Mouse (Mus musculus) left cerebral cortex, postnatal 25 days (tissue): ENCODE results near the gene Zfp91. TPM values are rescaled to one million over a fixed set of nuclear protein-coding genes. Genes with fewer than 3 reads are reported as not detected.
A peak's percentile ranks its signal among the peaks of the same experiment; 100 is the strongest.

Experiments
- DNase-seq, 2 experiments: peaks; one replicate each; pipeline ENCODE4 v3.0.0; 2022; ENCODE audit warnings: low spot score in 2 of 2, mixed read lengths in 1 of 2
- intact Hi-C: fragments of 180-260 bp; cut with DNase I; formaldehyde crosslinking; loops from one replicate; pipeline ENCODE4 v1.15.1; 2025
- total RNA-seq, 2 experiments: library from RNA; stranded (reverse); gene quantifications; 2 replicates each; pipeline ENCODE4 v1.2.3; 2021

Zfp91 gene
- total RNA-seq: 10 to 100 TPM; 94.5 to 98.0 TPM

DNA sequence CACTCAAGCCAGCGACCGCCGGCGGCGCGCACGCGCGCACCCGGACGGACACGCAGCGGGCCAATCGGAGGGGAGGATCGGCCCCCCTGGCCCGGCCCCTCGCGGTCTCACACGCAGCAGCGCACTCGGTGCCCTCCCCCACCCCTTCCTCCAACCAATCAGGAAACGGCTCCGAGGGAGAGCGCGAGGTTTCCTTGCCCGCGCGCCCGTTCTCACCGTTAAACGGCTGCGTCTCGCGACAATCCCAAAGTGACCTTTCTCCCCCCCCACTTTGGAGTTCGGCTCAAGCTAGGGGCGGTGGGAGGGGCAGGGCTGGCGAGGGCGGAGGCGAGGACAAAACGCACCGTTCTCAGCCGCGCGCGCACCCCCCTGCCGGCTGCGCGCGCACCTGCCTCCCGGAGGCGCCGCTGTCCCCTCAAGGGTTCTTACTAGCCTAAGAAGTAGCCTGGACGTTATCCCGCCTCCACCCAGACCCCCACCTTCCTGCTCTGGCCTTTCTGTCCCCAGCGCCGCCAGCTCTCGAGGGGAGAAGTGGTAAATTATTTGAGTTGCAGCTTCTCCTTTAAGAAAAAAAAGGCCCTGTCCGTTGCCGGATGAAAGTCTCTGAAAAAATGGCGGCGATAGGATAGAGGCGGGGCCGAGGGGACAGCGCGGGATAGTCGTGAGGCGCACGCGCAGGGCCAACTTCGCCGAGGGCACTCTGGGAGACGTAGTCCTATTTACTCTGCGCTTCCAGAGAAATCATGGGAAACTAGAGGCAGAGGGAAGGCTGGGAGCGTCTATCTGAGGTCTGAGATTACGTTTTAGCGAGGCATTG lies at the start of gene Zfp91, which contains the start of gene Lpxn:
Zfp91 (minus strand) TSS at position 616 of the 817 bp plus-strand sequence.
Lpxn (plus strand) TSS at position 683 of the 817 bp plus-strand sequence.
- intact Hi-C loops: loop anchor here (2.0 to 5.0 kb wide), 3 partner anchors 198 to 293 kb away; partner anchors contain the start of genes Dtx4 and Gm4952
- peak; percentile 96 to 99 for DNase-seq

DNA sequence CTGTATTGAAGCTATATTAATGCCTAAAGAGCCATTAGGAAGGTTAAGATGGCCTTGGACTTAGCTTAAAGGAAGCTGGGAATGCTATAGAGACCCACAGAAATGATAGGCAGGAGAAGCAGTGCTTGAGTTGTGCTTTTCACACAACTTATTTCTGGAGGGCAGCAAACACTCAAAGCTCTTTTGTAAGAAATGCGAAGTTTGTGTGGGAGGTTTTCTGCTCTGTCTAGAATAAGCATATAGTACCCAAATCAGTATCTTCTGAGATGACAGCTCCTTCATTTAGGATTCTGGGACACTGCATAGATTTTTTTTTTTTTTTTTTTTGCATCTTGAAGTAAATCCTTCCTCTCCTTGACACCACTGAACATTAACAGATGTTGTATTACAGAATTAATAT lies 42.6 kb upstream of the Zfp91 start:
- intact Hi-C loops: no loop called here
- peak in 1 of 2 experiments; percentile 60 for DNase-seq

DNA sequence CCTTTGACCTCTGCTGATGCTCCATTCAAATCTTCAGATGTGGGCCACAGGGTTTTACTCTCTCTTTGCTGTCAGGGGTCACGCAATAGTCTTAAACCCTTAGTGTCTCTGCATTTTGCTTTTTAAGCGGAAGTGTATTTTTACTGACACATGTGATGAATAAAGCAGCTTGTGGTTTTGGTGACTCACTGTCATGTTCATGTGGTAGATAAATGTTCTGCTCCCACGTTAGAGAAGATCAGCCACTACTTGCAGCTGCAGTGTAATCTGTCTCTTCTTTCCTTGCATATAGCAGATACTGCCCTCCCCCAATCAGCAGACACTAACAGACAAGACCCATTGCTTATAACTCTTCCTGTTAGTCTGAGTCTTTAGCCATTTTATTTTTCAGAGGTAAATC lies 37.7 kb upstream of the Zfp91 start:
- intact Hi-C loops: no loop called here
- peak; percentile 3 to 62 for DNase-seq

DNA sequence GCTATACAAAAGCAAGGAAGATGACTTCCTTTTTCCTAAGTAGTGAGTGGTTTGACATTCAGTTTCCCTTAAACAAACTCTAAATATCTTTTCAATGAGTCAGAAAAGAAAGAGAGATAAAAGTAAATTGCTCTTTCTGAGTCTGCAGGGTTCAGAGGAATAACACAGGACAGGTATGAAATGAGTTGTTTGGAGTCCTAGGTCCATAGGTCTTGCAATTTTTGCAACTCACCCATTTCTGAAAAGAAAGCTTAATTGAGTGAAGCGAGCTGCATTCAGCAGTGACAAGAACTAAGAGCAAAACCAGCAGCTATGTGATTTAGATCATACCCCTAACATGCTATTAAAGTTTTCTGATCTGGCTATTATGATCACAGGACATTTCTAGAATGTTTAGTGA lies 35.6 kb upstream of the Zfp91 start:
- no peak for DNase-seq
- intact Hi-C loops: no loop called here

- DNase-seq: no peak
- intact Hi-C loops: no loop called here
These were observed 35.0 kb upstream of the Zfp91 start for GRCm38 (mm10) chr19:12830823-12831430.

DNA sequence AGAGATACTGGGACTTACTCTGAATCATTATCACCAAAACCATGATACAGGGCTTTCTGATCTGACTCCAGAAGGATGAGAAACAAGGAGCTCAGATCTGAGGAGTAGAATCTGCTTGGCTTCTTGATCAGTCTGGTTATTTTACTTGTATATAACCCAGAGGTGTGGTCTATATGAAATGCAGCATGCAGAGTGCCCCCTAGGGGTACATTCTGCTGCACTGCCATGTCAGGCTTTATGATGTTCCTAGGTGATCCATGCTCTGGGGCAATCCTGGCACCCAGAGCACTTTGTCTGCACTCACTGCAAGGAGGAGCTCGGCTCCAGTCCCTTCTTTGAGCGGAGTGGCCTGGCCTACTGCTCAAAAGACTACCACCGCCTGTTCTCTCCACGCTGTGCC lies 28.6 kb upstream of the Zfp91 start:
- no peak for DNase-seq
- intact Hi-C loops: no loop called here

DNA sequence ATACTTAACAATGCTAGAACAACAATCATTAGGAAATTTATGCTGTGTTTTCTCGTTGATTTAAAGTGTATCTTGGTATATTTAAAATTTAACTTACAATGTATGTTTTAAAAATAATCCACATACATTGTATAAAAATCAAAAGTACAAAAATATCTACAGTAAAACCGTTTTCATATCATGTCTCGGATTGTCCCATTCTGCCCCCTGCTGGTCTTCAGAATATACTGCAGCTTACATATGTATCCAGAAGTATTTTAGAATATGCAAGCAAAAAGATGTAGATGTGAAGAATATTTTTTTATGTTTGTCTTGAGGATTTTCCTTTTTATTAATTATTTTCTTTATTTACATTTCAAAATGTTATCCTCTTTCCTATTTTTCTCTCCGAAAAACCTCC lies 24.5 kb upstream of the Zfp91 start:
- DNase-seq: peak; percentile 19 to 32
- intact Hi-C loops: no loop called here

- intact Hi-C loops: loop anchor here (5.0 kb wide), 1 partner anchor 301 kb away; no protein-coding TSS in a partner anchor
- DNase-seq: no peak
These were observed 22.6 kb upstream of the Zfp91 start for GRCm38 (mm10) chr19:12818507-12818906.

GRCm38 (mm10) chr19:12813883-12814282 lies 18.0 kb upstream of the Zfp91 start:
- DNase-seq: no peak

DNA sequence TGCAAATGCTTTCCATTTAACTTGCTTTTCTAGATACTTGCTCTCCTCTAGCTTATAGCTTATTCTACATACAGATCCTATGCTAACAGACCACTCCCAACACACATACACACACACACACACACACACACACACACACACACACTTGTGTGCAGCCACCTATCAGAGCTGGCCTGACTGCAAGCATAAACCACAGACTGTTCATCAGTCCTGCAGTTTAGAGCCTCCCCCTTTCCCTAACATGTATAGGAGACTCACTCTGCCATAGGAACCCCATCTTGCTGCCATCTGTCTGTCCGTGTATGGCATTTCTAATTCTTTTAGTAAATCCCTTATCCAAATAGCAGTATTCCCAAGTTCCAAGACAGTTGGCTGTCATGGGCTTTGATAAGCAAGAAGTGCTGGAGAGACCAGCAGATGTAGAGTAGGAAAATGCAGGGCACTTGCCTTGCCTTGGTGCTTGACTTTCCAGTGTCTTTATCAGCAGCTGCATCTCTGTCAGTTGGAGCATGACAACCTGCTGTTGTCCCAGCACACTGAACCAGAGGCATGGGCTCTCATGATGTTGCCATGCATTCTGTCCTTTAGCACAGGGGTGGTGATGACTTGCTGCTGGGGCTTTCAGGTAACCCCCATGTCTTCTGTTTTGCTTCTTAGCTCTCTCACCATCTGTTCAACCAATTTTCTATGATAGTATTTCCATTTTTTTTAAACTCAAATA lies 16.9 kb upstream of the Zfp91 start:
- no peak for DNase-seq
- intact Hi-C loops: no loop called here

More at GRCm38 (mm10) chr19:12813883-12814282, 18.0 kb upstream of the Zfp91 start:
- intact Hi-C loops: no loop called here

DNA sequence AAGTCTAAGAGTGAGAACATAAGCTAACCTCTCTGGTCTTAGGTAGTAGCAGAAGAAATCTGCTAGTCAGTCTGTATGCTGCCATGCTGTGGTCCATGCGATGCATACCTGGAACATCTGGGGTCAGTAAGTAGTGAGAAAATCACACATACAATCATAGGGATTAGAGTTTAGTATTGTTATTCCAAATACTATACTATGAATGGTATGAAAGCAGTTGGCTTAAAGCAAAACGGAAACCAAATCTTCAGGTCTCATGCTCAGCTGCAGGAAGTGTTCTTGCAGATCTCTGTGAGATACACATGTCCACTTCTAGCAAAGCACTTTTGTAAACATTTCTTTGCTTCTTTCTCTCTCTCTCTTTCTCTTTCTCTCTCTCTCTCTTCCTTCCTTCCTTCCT lies 10.3 kb upstream of the Zfp91 start:
- intact Hi-C loops: no loop called here

GRCm38 (mm10) chr19:12805730-12806129 lies 9.8 kb upstream of the Zfp91 start:
- no peak for DNase-seq
- intact Hi-C loops: no loop called here

More for the DNA sequence above, 10.3 kb upstream of the Zfp91 start:
- DNase-seq: no peak

DNA sequence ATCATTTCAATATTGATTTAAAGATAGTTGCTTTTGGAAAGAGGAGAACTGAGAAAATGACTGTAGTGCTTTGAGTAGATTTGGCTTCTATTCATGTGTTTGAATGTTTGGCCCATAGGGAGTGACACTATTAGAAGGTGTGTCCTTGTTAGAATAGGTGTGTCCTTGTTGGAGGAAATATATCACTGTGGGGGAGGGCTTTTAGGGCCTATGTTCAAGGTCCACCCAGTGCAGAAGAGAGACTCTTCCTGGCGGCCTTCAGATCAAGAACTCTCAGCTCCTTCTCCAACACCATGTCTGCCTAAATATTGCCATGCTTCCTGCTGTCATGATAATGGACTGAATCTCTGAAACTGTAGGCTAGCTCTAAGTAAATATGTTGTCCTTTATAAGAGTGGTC lies 8.3 kb upstream of the Zfp91 start:
- no peak for DNase-seq
- intact Hi-C loops: no loop called here

DNA sequence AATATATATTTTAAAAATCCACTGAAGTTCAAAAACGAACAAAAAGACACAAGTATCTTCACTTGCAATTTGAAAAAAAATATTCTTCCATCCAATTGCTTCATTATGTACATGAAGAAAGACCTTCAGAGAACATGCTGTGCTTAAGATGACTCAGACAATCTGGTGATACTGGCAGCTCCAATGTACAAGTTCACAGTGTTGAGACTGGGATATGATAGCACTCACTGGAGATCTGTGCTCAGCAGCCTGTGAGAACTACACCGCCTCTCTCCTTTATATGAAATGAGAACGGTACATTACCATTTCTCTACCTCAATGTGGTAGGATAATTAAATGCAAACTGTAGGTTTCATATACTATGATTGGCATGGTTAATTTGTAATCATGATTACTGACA lies 6.9 kb upstream of the Zfp91 start:
- DNase-seq: peak; percentile 44 to 90
- intact Hi-C loops: no loop called here

DNA sequence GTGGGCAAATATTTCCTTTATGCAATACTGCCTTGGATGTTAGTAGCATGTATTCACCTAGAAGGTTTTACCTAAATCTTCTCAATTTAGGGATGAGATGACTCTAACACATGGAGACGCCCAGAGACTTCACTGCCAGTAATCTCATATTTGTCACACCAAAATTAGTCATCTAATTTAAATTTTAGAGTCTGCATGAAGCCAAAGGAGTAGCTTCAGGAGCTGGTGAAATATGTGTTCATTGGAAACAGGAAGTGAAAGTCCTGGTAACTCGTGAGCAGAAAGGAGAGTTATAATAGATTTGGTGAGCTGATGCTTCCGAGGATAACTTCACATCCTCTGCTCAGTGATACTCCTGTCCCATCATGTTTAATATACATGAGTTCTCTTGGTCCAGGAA lies 5.1 kb upstream of the Zfp91 start:
- intact Hi-C loops: no loop called here

GRCm38 (mm10) chr19:12800621-12801020 lies 4.7 kb upstream of the Zfp91 start:
- no peak for DNase-seq
- intact Hi-C loops: no loop called here

More for the DNA sequence above, 5.1 kb upstream of the Zfp91 start:
- DNase-seq: peak in 1 of 2 experiments; percentile 26

GRCm38 (mm10) chr19:12799081-12799480 lies 3.2 kb upstream of the Zfp91 start:
- no peak for DNase-seq
- intact Hi-C loops: loop anchor here (5.0 kb wide), 2 partner anchors 202 to 297 kb away; partner anchors contain the start of genes Dtx4 and Gm4952

DNA sequence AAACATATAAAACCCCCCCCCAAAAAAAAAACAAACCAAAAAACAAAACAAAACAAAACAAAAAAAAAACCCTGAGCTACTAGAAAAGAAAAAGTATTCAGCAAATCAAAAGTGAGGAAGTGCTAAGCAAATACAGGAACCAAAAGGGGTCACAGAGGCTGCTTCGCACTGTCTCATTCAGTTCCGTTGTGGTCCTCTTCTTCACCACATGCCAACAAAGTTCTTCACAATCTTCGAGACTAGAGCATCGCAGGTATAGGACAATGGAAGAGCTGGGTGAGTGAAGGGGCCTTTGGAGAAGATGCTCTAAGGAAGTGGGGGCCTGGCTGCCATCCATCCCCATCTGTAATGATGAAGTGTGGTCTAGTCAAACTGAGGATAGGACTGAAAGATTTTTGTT lies 2.5 kb upstream of the Zfp91 start:
- no peak for DNase-seq
- intact Hi-C loops: loop anchor here (5.0 kb wide), 2 partner anchors 201 to 296 kb away; partner anchors contain the start of genes Dtx4 and Gm4952

- intact Hi-C loops: loop anchor here (2.0 to 5.0 kb wide), 3 partner anchors 200 to 295 kb away; partner anchors contain the start of genes Dtx4 and Gm4952
- peak in 1 of 2 experiments; percentile 47 for DNase-seq
These were observed 1.1 kb upstream of the Zfp91 start for GRCm38 (mm10) chr19:12797071-12797470.
